Mouse (Mus musculus) spleen, adult 2 months (tissue): Measurements from ENCODE around the gene Rbm28. TPM values are rescaled to one million over a fixed set of nuclear protein-coding genes. Genes with fewer than 3 reads are reported as not detected.

Source experiments
- DNase-seq, 2 experiments: peaks; one replicate each; pipeline versions ENCODE4 v3.0.0 to v3.0.0-alpha.2; 2012 to 2021; ENCODE audit warnings: low spot score in 2 of 2, low read depth in 1 of 2
- H3K27ac ChIP-seq: fragments of 200-500 bp; 2 replicates; pipeline ENCODE4 v1.5.1; 2012; ENCODE audit warnings: low read length, inconsistent platforms; ENCODE audit not compliant: insufficient read depth
- H3K27me3 ChIP-seq: fragments of 200-500 bp; 2 replicates; pipeline ENCODE4 v1.6.1; 2012; ENCODE audit warnings: mild to moderate bottlenecking, moderate library complexity, low read length, inconsistent platforms; ENCODE audit not compliant: control insufficient read depth, insufficient read depth
- H3K36me3 ChIP-seq: fragments of 200-500 bp; 2 replicates; pipeline ENCODE4 v1.6.1; 2012; ENCODE audit warnings: mild to moderate bottlenecking, low read length, inconsistent platforms; ENCODE audit not compliant: control insufficient read depth, insufficient read depth
- H3K4me1 ChIP-seq: fragments of 200-500 bp; 2 replicates; pipeline ENCODE4 v1.6.1; 2011; ENCODE audit warnings: inconsistent platforms; ENCODE audit not compliant: control insufficient read depth, insufficient read depth, insufficient read length
- H3K4me3 ChIP-seq: fragments of 200-500 bp; 2 replicates; pipeline ENCODE4 v1.5.1; 2011; ENCODE audit warnings: mild to moderate bottlenecking, inconsistent platforms; ENCODE audit not compliant: insufficient read depth, insufficient read length; ENCODE audit errors: extremely low read depth
- CTCF ChIP-seq: fragments of 200-500 bp; IDR thresholded peaks from 2 replicates; pipeline ENCODE4 v1.5.1; 2011; ENCODE audit warnings: mild to moderate bottlenecking, inconsistent platforms; ENCODE audit not compliant: insufficient read depth, insufficient read length, insufficient replicate concordance; ENCODE audit errors: extremely low read depth
- POLR2A ChIP-seq: fragments of 200-500 bp; IDR thresholded peaks from 2 replicates; pipeline ENCODE4 v1.6.1; 2011; ENCODE audit warnings: low read depth, low read length, inconsistent platforms
- WGBS: fragments of 180-500 bp; shearing (Covaris S2); methylation state at CpG from one replicate; pipeline ENCODE4 v1.1.7; 2018; 5-methylcytosine and 5-hydroxymethylcytosine counted together
- polyA plus RNA-seq: library from polyadenylated mRNA; depleted of rRNA; stranded (reverse); fragments of >200 nt; gene quantifications from 2 replicates; pipeline ENCODE4 v1.2.3, GENCODE M21; 2012

Rbm28 gene
- polyA plus RNA-seq, 1 experiment = 3.6 TPM

GRCm38 (mm10) chr6:29143608-29144007 is 21.2 kb downstream of the Rbm28 start:
- Histone ChIP-seq H3K4me3 (no peak overlapping the region), H3K36me3 (peaks cover 6% of the 10 kb centered on the region), H3K27ac (no peak overlapping the region), H3K27me3 (no peaks in the 10 kb centered on the region), H3K4me1 (no peaks in the 10 kb centered on the region)
- peak in 1 of 2 experiments; percentile 19 for DNase-seq
- TF ChIP-seq POLR2A (no peak), CTCF (peak; percentile 31; the same call in 1 of the 2 replicates)
- 47% methylated on average over 5 of the region's 5 CpGs for WGBS

DNA sequence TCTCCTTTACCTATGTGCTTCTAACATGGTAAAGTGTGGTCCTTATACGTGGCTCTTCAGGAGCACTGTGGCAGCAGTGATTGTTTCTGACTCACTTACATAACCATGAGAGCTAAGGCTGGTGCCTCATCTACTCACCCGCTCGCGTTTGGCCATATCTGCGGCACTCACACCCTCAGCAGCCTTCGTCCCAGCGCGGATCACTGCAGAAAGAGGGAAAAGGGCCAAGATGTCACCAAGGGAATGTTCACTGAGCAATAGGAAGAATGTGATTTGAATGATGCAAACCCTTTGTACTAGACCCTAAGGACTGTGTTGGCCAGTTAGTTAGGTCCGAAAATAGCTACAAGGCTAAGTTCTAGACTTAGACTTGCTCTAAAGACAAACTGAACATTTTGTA is 27.4 kb downstream of the Rbm28 start:
- DNase-seq = no peak
- WGBS = 95% methylated on average over 9 of the region's 9 CpGs
- Histone ChIP-seq H3K36me3 (peaks cover 37% of the 10 kb centered on the region), H3K27me3 (no peaks in the 10 kb centered on the region), H3K27ac (no peak overlapping the region), H3K4me1 (no peaks in the 10 kb centered on the region), H3K4me3 (no peak overlapping the region)
- TF ChIP-seq POLR2A (no peak), CTCF (no peak)

- no peak overlapping the region for H3K4me3 ChIP-seq
- no peak for DNase-seq
- no peak for TF ChIP-seq POLR2A
- TF ChIP-seq CTCF = no peak
- peaks cover 53% of the 10 kb centered on the region for H3K36me3 ChIP-seq
- H3K27ac ChIP-seq = no peak overlapping the region
- H3K27me3 ChIP-seq = no peaks in the 10 kb centered on the region
- 92% methylated on average over 9 of the region's 9 CpGs for WGBS
- no peaks in the 10 kb centered on the region for H3K4me1 ChIP-seq
These were observed 31.7 kb downstream of the Rbm28 start for GRCm38 (mm10) chr6:29133100-29133499.

GRCm38 (mm10) chr6:29126878-29127426 is 37.9 kb downstream of the Rbm28 start:
- WGBS = 92% methylated on average over 7 of the region's 7 CpGs
- DNase-seq = no peak
- H3K36me3 ChIP-seq = peaks cover 37% of the 10 kb centered on the region

DNA sequence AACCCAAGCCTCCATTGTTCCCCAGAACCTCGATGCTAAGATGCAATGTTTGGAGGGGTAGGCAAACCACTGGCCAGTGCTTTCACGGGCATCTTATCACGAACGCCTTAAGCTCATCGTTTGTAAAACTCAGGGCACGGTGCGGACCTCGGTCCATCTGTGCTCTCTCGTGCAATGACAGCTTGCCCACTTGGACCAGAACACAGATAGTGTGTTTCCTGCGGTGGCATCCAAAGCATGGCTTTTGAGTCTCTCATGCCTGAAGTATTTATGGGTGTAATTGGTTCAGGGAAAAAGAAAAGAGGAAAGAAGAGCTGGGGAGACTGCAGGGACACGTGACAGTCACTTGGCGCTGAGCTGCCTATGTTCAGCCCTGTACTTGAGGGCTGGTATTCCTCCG is 44.8 kb downstream of the Rbm28 start:
- Histone ChIP-seq H3K4me1 (no peaks in the 10 kb centered on the region), H3K27ac (no peak overlapping the region), H3K27me3 (no peaks in the 10 kb centered on the region), H3K4me3 (no peak overlapping the region), H3K36me3 (peaks cover 4% of the 10 kb centered on the region)
- no peak for TF ChIP-seq POLR2A
- TF ChIP-seq CTCF = no peak
- WGBS = 92% methylated on average over 13 of the region's 13 CpGs
- no peak for DNase-seq

More at GRCm38 (mm10) chr6:29126878-29127426, 37.9 kb downstream of the Rbm28 start:
- H3K27ac ChIP-seq = no peak overlapping the region
- H3K4me3 ChIP-seq = no peak overlapping the region
- no peaks in the 10 kb centered on the region for H3K4me1 ChIP-seq
- TF ChIP-seq POLR2A (no peak), CTCF (no peak)
- H3K27me3 ChIP-seq = no peaks in the 10 kb centered on the region

- Histone ChIP-seq H3K4me3 (no peak overlapping the region), H3K27ac (no peak overlapping the region), H3K27me3 (no peaks in the 10 kb centered on the region), H3K36me3 (no peaks in the 10 kb centered on the region), H3K4me1 (no peaks in the 10 kb centered on the region)
- DNase-seq = no peak
- WGBS = 81% methylated on average over 4 of the region's 4 CpGs
- TF ChIP-seq CTCF (no peak), POLR2A (no peak)
These were observed 45.8 kb downstream of the Rbm28 start for GRCm38 (mm10) chr6:29118963-29119362.

DNA sequence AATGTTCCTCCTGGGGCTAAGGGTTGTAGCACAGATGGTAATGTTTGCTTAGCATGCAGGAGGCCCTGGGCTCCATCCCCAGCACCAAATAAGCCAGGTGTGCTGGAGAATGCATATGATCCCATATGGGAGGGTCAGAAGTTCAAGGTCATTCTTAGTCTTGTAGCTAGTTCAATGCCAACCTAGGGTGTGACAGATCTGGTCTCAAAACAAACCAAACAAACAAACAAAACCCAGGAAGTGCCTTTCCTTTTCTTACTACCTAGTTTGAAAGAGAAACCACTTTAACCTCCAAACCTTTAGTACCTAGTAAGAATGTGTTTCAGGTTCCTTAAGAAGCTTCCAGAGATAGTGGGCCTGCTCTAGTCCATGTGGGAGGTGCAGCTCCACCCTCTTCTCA is 46.6 kb downstream of the Rbm28 start:
- Histone ChIP-seq H3K27ac (no peak overlapping the region), H3K36me3 (no peaks in the 10 kb centered on the region), H3K4me1 (no peaks in the 10 kb centered on the region), H3K4me3 (no peak overlapping the region), H3K27me3 (no peaks in the 10 kb centered on the region)
- no peak for DNase-seq
- no peak for TF ChIP-seq CTCF
- no peak for TF ChIP-seq POLR2A
